Mouse (Mus musculus) kidney, embryonic 15.5 days (tissue): Measurements from ENCODE around the gene Zfp846. TPM values are rescaled to one million over a fixed set of nuclear protein-coding genes. Genes with fewer than 3 reads are reported as not detected.

Experiments used
- ATAC-seq: fragments of 200-750 bp; cut with Nextera tagmentation; replicated peaks from 2 replicates; pipeline ENCODE4 v1.8.0; 2017; ENCODE audit warnings: moderate TSS enrichment; ENCODE audit not compliant: low FRiP score
- H3K27ac ChIP-seq: fragments of 300-500 bp; sonication (generic); 2 replicates; pipeline ENCODE4 v1.5.1; 2015; ENCODE audit warnings: mild to moderate bottlenecking, inconsistent platforms
- H3K27me3 ChIP-seq: fragments of 300-500 bp; sonication (generic); 2 replicates; pipeline ENCODE4 v1.6.1; 2015; ENCODE audit warnings: inconsistent platforms
- H3K36me3 ChIP-seq: fragments of 300-500 bp; sonication (generic); 2 replicates; pipeline ENCODE4 v1.6.1; 2015; ENCODE audit warnings: inconsistent platforms
- H3K4me1 ChIP-seq: fragments of 300-500 bp; sonication (generic); 2 replicates; pipeline ENCODE4 v1.6.1; 2015; ENCODE audit warnings: inconsistent platforms
- H3K4me2 ChIP-seq: fragments of 300-500 bp; sonication (generic); 2 replicates; pipeline ENCODE4 v1.6.1; 2015; ENCODE audit warnings: moderate library complexity, mild to moderate bottlenecking, inconsistent platforms
- H3K4me3 ChIP-seq: fragments of 300-500 bp; sonication (generic); replicated peaks from 2 replicates; pipeline ENCODE4 v1.5.1; 2015; ENCODE audit warnings: mild to moderate bottlenecking, inconsistent platforms
- H3K9ac ChIP-seq: fragments of 300-500 bp; sonication (generic); 2 replicates; pipeline ENCODE4 v1.6.1; 2015; ENCODE audit warnings: mild to moderate bottlenecking, inconsistent platforms
- H3K9me3 ChIP-seq: fragments of 300-500 bp; sonication (generic); replicated peaks from 2 replicates; pipeline ENCODE4 v1.6.1; 2016; ENCODE audit warnings: inconsistent platforms
- WGBS: fragments of 180-500 bp; shearing (Covaris S2); methylation state at CpG from one replicate; pipeline ENCODE4 v1.1.7; 2015; ENCODE audit warnings: mixed read lengths; 5-methylcytosine and 5-hydroxymethylcytosine counted together
- polyA plus RNA-seq: library from polyadenylated mRNA; unstranded; fragments of >200 nt; fragmentation: Nextera tagmentation; extraction: Ambion mirVana; gene quantifications from 2 replicates; pipeline ENCODE4 v1.2.1, GENCODE M21; 2015

Gene Zfp846
- polyA plus RNA-seq, 1 experiment from 2014 or later, result 16.4 TPM

GRCm38 (mm10) chr9:20641501-20641900, 60.4 kb downstream of the Zfp846 start:
- no peaks in the 10 kb centered on the region for H3K9me3 ChIP-seq
- 15% methylated on average over 6 of the region's 6 CpGs for WGBS
- H3K27ac ChIP-seq, result peak overlapping the region; percentile 98
- H3K36me3 ChIP-seq, result peaks cover 35% of the 10 kb centered on the region
- H3K4me1 ChIP-seq, result peaks cover 30% of the 10 kb centered on the region
- H3K4me2 ChIP-seq, result peak overlapping the region; percentile 96
- no peaks in the 10 kb centered on the region for H3K27me3 ChIP-seq
- ATAC-seq, result no peak
- peak overlapping the region; percentile 69 for H3K4me3 ChIP-seq
- H3K9ac ChIP-seq, result peak overlapping the region; percentile 94

- Histone ChIP-seq H3K27me3 (no peaks in the 10 kb centered on the region), H3K27ac (peak within 1 kb of the TSS; percentile 98), H3K4me2 (peak within 1 kb of the TSS; percentile 96), H3K9me3 (no peaks in the 10 kb centered on the region), H3K4me3 (peak within 1 kb of the TSS; percentile 69), H3K9ac (peak within 1 kb of the TSS; percentile 94), H3K36me3 (peaks cover 37% of the 10 kb centered on the region), H3K4me1 (peaks cover 30% of the 10 kb centered on the region)
- ATAC-seq, result peak; percentile 94
- WGBS, result under 1% methylated on average over 51 of the region's 51 CpGs
Observed at GRCm38 (mm10) chr9:20642101-20642895, 61.2 kb downstream of the Zfp846 start, which contains the start of gene Ubl5. Ubl5 (plus strand) TSS chr9:20642878.

GRCm38 (mm10) chr9:20642896-20643466, 61.9 kb downstream of the Zfp846 start:
- peak overlapping the region; percentile 69 for H3K4me3 ChIP-seq
- no peaks in the 10 kb centered on the region for H3K27me3 ChIP-seq
- peak; percentile 85 for ATAC-seq
- under 1% methylated on average over 23 of the region's 30 CpGs for WGBS
- no peaks in the 10 kb centered on the region for H3K9me3 ChIP-seq
- peak overlapping the region; percentile 94 for H3K9ac ChIP-seq
- peak overlapping the region; percentile 96 for H3K4me2 ChIP-seq
- H3K36me3 ChIP-seq, result peaks cover 38% of the 10 kb centered on the region
- H3K27ac ChIP-seq, result peak overlapping the region; percentile 98
- H3K4me1 ChIP-seq, result peaks cover 30% of the 10 kb centered on the region

GRCm38 (mm10) chr9:20643781-20644180, 62.7 kb downstream of the Zfp846 start:
- Histone ChIP-seq H3K27me3 (no peaks in the 10 kb centered on the region), H3K9ac (peak overlapping the region; percentile 94), H3K9me3 (no peaks in the 10 kb centered on the region), H3K36me3 (peaks cover 38% of the 10 kb centered on the region), H3K27ac (peak overlapping the region; percentile 98), H3K4me1 (peaks cover 30% of the 10 kb centered on the region), H3K4me3 (peak overlapping the region; percentile 69), H3K4me2 (peak overlapping the region; percentile 96)
- no peak for ATAC-seq
- 9% methylated on average over 13 of the region's 13 CpGs for WGBS

- WGBS, result under 1% methylated on average over 43 of the region's 43 CpGs
- peaks cover 30% of the 10 kb centered on the region for H3K4me1 ChIP-seq
- peak within 1 kb of the TSS; percentile 69 for H3K4me3 ChIP-seq
- peaks cover 38% of the 10 kb centered on the region for H3K36me3 ChIP-seq
- no peaks in the 10 kb centered on the region for H3K9me3 ChIP-seq
- H3K27me3 ChIP-seq, result no peaks in the 10 kb centered on the region
- H3K27ac ChIP-seq, result peak within 1 kb of the TSS; percentile 98
- peak within 1 kb of the TSS; percentile 94 for H3K9ac ChIP-seq
- no peak for ATAC-seq
- H3K4me2 ChIP-seq, result peak within 1 kb of the TSS; percentile 96
Observed at GRCm38 (mm10) chr9:20644360-20645081, 63.4 kb downstream of the Zfp846 start, which contains the start of gene Fbxl12. Fbxl12 (minus strand) TSS chr9:20644767.

- H3K27ac ChIP-seq, result peak overlapping the region; percentile 98
- H3K27me3 ChIP-seq, result no peaks in the 10 kb centered on the region
- peak overlapping the region; percentile 94 for H3K9ac ChIP-seq
- H3K4me3 ChIP-seq, result peak overlapping the region; percentile 69
- peaks cover 30% of the 10 kb centered on the region for H3K4me1 ChIP-seq
- peak overlapping the region; percentile 96 for H3K4me2 ChIP-seq
- WGBS, result 2% methylated on average over 17 of the region's 17 CpGs
- no peaks in the 10 kb centered on the region for H3K9me3 ChIP-seq
- peaks cover 36% of the 10 kb centered on the region for H3K36me3 ChIP-seq
- no peak for ATAC-seq
Observed at GRCm38 (mm10) chr9:20645121-20645520, 64.0 kb downstream of the Zfp846 start.

- Histone ChIP-seq H3K9me3 (no peaks in the 10 kb centered on the region), H3K9ac (peak within 1 kb of the TSS; percentile 81), H3K4me3 (peak within 1 kb of the TSS; percentile 82), H3K4me2 (peak within 1 kb of the TSS; percentile 76), H3K4me1 (peaks cover 38% of the 10 kb centered on the region), H3K36me3 (peaks cover 63% of the 10 kb centered on the region), H3K27me3 (no peaks in the 10 kb centered on the region), H3K27ac (peak within 1 kb of the TSS; percentile 25)
- ATAC-seq, result peak; percentile 99
- under 1% methylated on average over 45 of the region's 45 CpGs for WGBS
Observed at GRCm38 (mm10) chr9:20651602-20652259, 70.6 kb downstream of the Zfp846 start, which contains the start of gene Pin1. Pin1 (plus strand) TSS chr9:20652095.

- Histone ChIP-seq H3K27ac (no peak overlapping the region), H3K27me3 (no peaks in the 10 kb centered on the region), H3K9ac (peak overlapping the region; percentile 81), H3K4me1 (peaks cover 38% of the 10 kb centered on the region), H3K4me3 (peak overlapping the region; percentile 82), H3K9me3 (no peaks in the 10 kb centered on the region), H3K36me3 (peaks cover 63% of the 10 kb centered on the region), H3K4me2 (peak overlapping the region; percentile 76)
- no peak; the same call in 1 of the 2 replicates for ATAC-seq
- WGBS, result under 1% methylated on average over 25 of the region's 25 CpGs
Observed at GRCm38 (mm10) chr9:20652260-20652658, 71.2 kb downstream of the Zfp846 start.

GRCm38 (mm10) chr9:20653859-20654258, 72.8 kb downstream of the Zfp846 start:
- ATAC-seq, result no peak
- Histone ChIP-seq H3K4me1 (peaks cover 38% of the 10 kb centered on the region), H3K9ac (no peak overlapping the region), H3K36me3 (peaks cover 63% of the 10 kb centered on the region), H3K27ac (no peak overlapping the region), H3K9me3 (no peaks in the 10 kb centered on the region), H3K4me3 (peak overlapping the region; percentile 82; the same call in 1 of the 2 replicates), H3K4me2 (peak overlapping the region; percentile 76; the same call in 1 of the 2 replicates), H3K27me3 (no peaks in the 10 kb centered on the region)
- WGBS, result 84% methylated on average over 3 of the region's 3 CpGs
